Mouse (Mus musculus) embryonic fibroblast, embryonic 13.5 days (primary cell): ENCODE data around the gene 2210017I01Rik.

Experiments used
- CTCF ChIP-seq: IDR thresholded peaks from 2 replicates; pipeline ENCODE4 v1.5.1; 2011; ENCODE audit warnings: mild to moderate bottlenecking, control low read depth, low read length, moderate library complexity, borderline replicate concordance; ENCODE audit not compliant: insufficient read depth
- POLR2A ChIP-seq: IDR thresholded peaks from 2 replicates; pipeline ENCODE4 v1.6.1; 2011; ENCODE audit warnings: low read depth, mild to moderate bottlenecking, control low read depth, low read length, moderate library complexity

- no peak for TF ChIP-seq POLR2A
- TF ChIP-seq CTCF = no peak
These were observed at the start of gene 2210017I01Rik for GRCm38 (mm10) chr3:92607392-92607791.
